Mouse (Mus musculus) kidney, postnatal 4 days (tissue): ENCODE data around the gene Kndc1.

Experiments
- DNase-seq, 2 experiments: peaks; one replicate each; pipeline ENCODE4 v3.0.0; 2021; ENCODE audit warnings: mixed read lengths in 2 of 2

Gene Kndc1

GRCm38 (mm10) chr7:139894655-139895557 is at the start of gene Kndc1:
Gene Kndc1, plus strand, starts transcription at chr7:139894696.
- DNase-seq, result peak; percentile 53 to 62

GRCm38 (mm10) chr7:139845101-139845500 is 49.4 kb upstream of the Kndc1 start:
- no peak for DNase-seq

GRCm38 (mm10) chr7:139850152-139850551 is 44.3 kb upstream of the Kndc1 start:
- DNase-seq, result no peak

- no peak for DNase-seq
These were observed 43.8 kb upstream of the Kndc1 start for GRCm38 (mm10) chr7:139850677-139851076.

GRCm38 (mm10) chr7:139851098-139851497 is 43.4 kb upstream of the Kndc1 start:
- DNase-seq, result no peak

GRCm38 (mm10) chr7:139855261-139855660 is 39.2 kb upstream of the Kndc1 start:
- DNase-seq, result no peak

- peak; percentile 81 for DNase-seq
These were observed 33.1 kb upstream of the Kndc1 start for GRCm38 (mm10) chr7:139861411-139861810.

- no peak for DNase-seq
These were observed 31.4 kb upstream of the Kndc1 start for GRCm38 (mm10) chr7:139863076-139863475.

GRCm38 (mm10) chr7:139864253-139864652 is 30.2 kb upstream of the Kndc1 start:
- peak; percentile 47 to 48 for DNase-seq

GRCm38 (mm10) chr7:139864871-139865270 is 29.6 kb upstream of the Kndc1 start:
- no peak for DNase-seq

- no peak for DNase-seq
These were observed 23.5 kb upstream of the Kndc1 start for GRCm38 (mm10) chr7:139871014-139871413.

GRCm38 (mm10) chr7:139877167-139877792 is 17.2 kb upstream of the Kndc1 start:
- peak; percentile 50 to 62 for DNase-seq

- no peak for DNase-seq
These were observed 16.4 kb upstream of the Kndc1 start for GRCm38 (mm10) chr7:139878122-139878521.

GRCm38 (mm10) chr7:139878621-139879020 is 15.9 kb upstream of the Kndc1 start:
- DNase-seq, result no peak

- no peak for DNase-seq
These were observed 11.0 kb upstream of the Kndc1 start for GRCm38 (mm10) chr7:139883545-139883944.

- no peak for DNase-seq
These were observed 2.7 kb upstream of the Kndc1 start for GRCm38 (mm10) chr7:139891779-139892178.

- DNase-seq, result no peak
These were observed 1.8 kb downstream of the Kndc1 start for GRCm38 (mm10) chr7:139896271-139896670.

GRCm38 (mm10) chr7:139896796-139897195 is 2.3 kb downstream of the Kndc1 start:
- DNase-seq, result no peak

GRCm38 (mm10) chr7:139898606-139899005 is 4.1 kb downstream of the Kndc1 start:
- no peak for DNase-seq

GRCm38 (mm10) chr7:139899505-139899904 is 5.0 kb downstream of the Kndc1 start:
- no peak for DNase-seq

GRCm38 (mm10) chr7:139900456-139900855 is 6.0 kb downstream of the Kndc1 start:
- no peak for DNase-seq

- no peak for DNase-seq
These were observed 6.4 kb downstream of the Kndc1 start for GRCm38 (mm10) chr7:139900896-139901295.

- no peak for DNase-seq
These were observed 7.5 kb downstream of the Kndc1 start for GRCm38 (mm10) chr7:139901981-139902380.

GRCm38 (mm10) chr7:139905261-139905660 is 10.8 kb downstream of the Kndc1 start:
- no peak for DNase-seq
